Mouse (Mus musculus) neural tube, embryonic 11.5 days (tissue): ENCODE measurements around the gene Galntl5. TPM values are rescaled to one million over a fixed set of nuclear protein-coding genes. Genes with fewer than 3 reads are reported as not detected.

Experiments
- ATAC-seq: fragments of 200-750 bp; cut with Nextera tagmentation; 2 replicates; pipeline ENCODE4 v1.8.0; 2017; ENCODE audit warnings: moderate number of reproducible peaks, mild to moderate bottlenecking, moderate TSS enrichment, moderate library complexity; ENCODE audit not compliant: insufficient read depth, low FRiP score, low TSS enrichment
- DNase-seq: peaks from one replicate; pipeline ENCODE4 v3.0.0-alpha.2; 2015; ENCODE audit warnings: low spot score
- H3K27ac ChIP-seq: fragments of 300-500 bp; sonication (generic); 2 replicates; pipeline ENCODE4 v1.5.1; 2014; ENCODE audit warnings: low read depth, mild to moderate bottlenecking, low read length
- H3K27me3 ChIP-seq: fragments of 300-500 bp; sonication (generic); 2 replicates; pipeline ENCODE4 v1.6.1; 2014; ENCODE audit warnings: mild to moderate bottlenecking, low read length, mixed read lengths; ENCODE audit not compliant: control insufficient read depth, insufficient read depth
- H3K36me3 ChIP-seq: fragments of 300-500 bp; sonication (generic); 2 replicates; pipeline ENCODE4 v1.6.1; 2014; ENCODE audit warnings: mild to moderate bottlenecking, low read length, moderate library complexity, mixed read lengths; ENCODE audit not compliant: control insufficient read depth, insufficient read depth
- H3K4me1 ChIP-seq: fragments of 300-500 bp; sonication (generic); 2 replicates; pipeline ENCODE4 v1.6.1; 2014; ENCODE audit warnings: low read length, mixed read lengths; ENCODE audit not compliant: control insufficient read depth, insufficient read depth
- H3K4me2 ChIP-seq: fragments of 300-500 bp; sonication (generic); 2 replicates; pipeline ENCODE4 v1.6.1; 2014; ENCODE audit warnings: low read depth, mild to moderate bottlenecking, moderate library complexity
- H3K4me3 ChIP-seq: fragments of 300-500 bp; sonication (generic); 2 replicates; pipeline ENCODE4 v1.5.1; 2014; ENCODE audit warnings: low read depth, low read length
- H3K9ac ChIP-seq: fragments of 300-500 bp; sonication (generic); 2 replicates; pipeline ENCODE4 v1.6.1; 2014; ENCODE audit warnings: mild to moderate bottlenecking, low read length
- H3K9me3 ChIP-seq: fragments of 300-500 bp; sonication (generic); 2 replicates; pipeline ENCODE4 v1.6.1; 2016; ENCODE audit warnings: low read length; ENCODE audit not compliant: control insufficient read depth
- WGBS: fragments of 180-500 bp; shearing (Covaris S2); extraction: QIAGEN DNeasy Blood & Tissue Kit; methylation state at CpG from one replicate; pipeline ENCODE4 v1.1.7; 2014; 5-methylcytosine and 5-hydroxymethylcytosine counted together
- polyA plus RNA-seq: library from polyadenylated mRNA; unstranded; fragments of >200 nt; fragmentation: Nextera tagmentation; extraction: Ambion mirVana; gene quantifications from 2 replicates; pipeline ENCODE4 v1.2.1, GENCODE M21; 2014

Galntl5 gene
- polyA plus RNA-seq = not detected in 2 replicates

GRCm38 (mm10) chr5:25181004-25181531 lies at the start of gene Galntl5:
Galntl5 (plus strand) TSS chr5:25181460.
- H3K9me3 ChIP-seq = no peaks in the 10 kb centered on the region
- no peak within 1 kb of the TSS for H3K27ac ChIP-seq
- H3K36me3 ChIP-seq = no peaks in the 10 kb centered on the region
- H3K4me1 ChIP-seq = no peaks in the 10 kb centered on the region
- DNase-seq (no peak), ATAC-seq (no peak)
- 86% methylated on average over 1 of the region's 1 CpGs for WGBS
- no peak within 1 kb of the TSS for H3K9ac ChIP-seq
- H3K27me3 ChIP-seq = no peaks in the 10 kb centered on the region
- no peak within 1 kb of the TSS for H3K4me2 ChIP-seq
- H3K4me3 ChIP-seq = no peak within 1 kb of the TSS

- H3K9ac ChIP-seq = no peak overlapping the region
- H3K36me3 ChIP-seq = no peaks in the 10 kb centered on the region
- WGBS = 78% methylated on average over 7 of the region's 7 CpGs
- ATAC-seq = no peak
- no peaks in the 10 kb centered on the region for H3K9me3 ChIP-seq
- no peak for DNase-seq
- no peaks in the 10 kb centered on the region for H3K27me3 ChIP-seq
- no peak overlapping the region for H3K4me3 ChIP-seq
- H3K4me2 ChIP-seq = no peak overlapping the region
- H3K27ac ChIP-seq = no peak overlapping the region
- H3K4me1 ChIP-seq = no peaks in the 10 kb centered on the region
Measured at GRCm38 (mm10) chr5:25146705-25147104, 34.6 kb upstream of the Galntl5 start.

- H3K9ac ChIP-seq = no peak overlapping the region
- H3K9me3 ChIP-seq = no peaks in the 10 kb centered on the region
- DNase-seq = no peak
- no peak overlapping the region for H3K27ac ChIP-seq
- H3K27me3 ChIP-seq = no peaks in the 10 kb centered on the region
- H3K4me3 ChIP-seq = no peak overlapping the region
- H3K4me1 ChIP-seq = no peaks in the 10 kb centered on the region
- H3K36me3 ChIP-seq = no peaks in the 10 kb centered on the region
- H3K4me2 ChIP-seq = no peak overlapping the region
- no peak for ATAC-seq
- 85% methylated on average over 2 of the region's 2 CpGs for WGBS
Measured at GRCm38 (mm10) chr5:25149331-25149965, 31.8 kb upstream of the Galntl5 start.

GRCm38 (mm10) chr5:25153491-25153890 lies 27.8 kb upstream of the Galntl5 start:
- H3K9ac ChIP-seq = no peak overlapping the region
- no peak overlapping the region for H3K4me2 ChIP-seq
- H3K4me1 ChIP-seq = no peaks in the 10 kb centered on the region
- no peaks in the 10 kb centered on the region for H3K9me3 ChIP-seq
- no peak for DNase-seq
- no peak overlapping the region for H3K27ac ChIP-seq
- H3K27me3 ChIP-seq = no peaks in the 10 kb centered on the region
- H3K36me3 ChIP-seq = no peaks in the 10 kb centered on the region
- 85% methylated on average over 2 of the region's 2 CpGs for WGBS
- no peak for ATAC-seq
- no peak overlapping the region for H3K4me3 ChIP-seq

GRCm38 (mm10) chr5:25153996-25154395 lies 27.3 kb upstream of the Galntl5 start:
- ATAC-seq (no peak), DNase-seq (no peak)
- Histone ChIP-seq H3K9me3 (no peaks in the 10 kb centered on the region), H3K4me3 (no peak overlapping the region), H3K27me3 (no peaks in the 10 kb centered on the region), H3K36me3 (no peaks in the 10 kb centered on the region), H3K27ac (no peak overlapping the region), H3K9ac (no peak overlapping the region), H3K4me1 (no peaks in the 10 kb centered on the region), H3K4me2 (no peak overlapping the region)
- WGBS = 77% methylated on average over 3 of the region's 3 CpGs

GRCm38 (mm10) chr5:25154823-25155222 lies 26.4 kb upstream of the Galntl5 start:
- H3K4me1 ChIP-seq = no peaks in the 10 kb centered on the region
- H3K4me3 ChIP-seq = no peak overlapping the region
- no peak overlapping the region for H3K27ac ChIP-seq
- no peaks in the 10 kb centered on the region for H3K27me3 ChIP-seq
- H3K9ac ChIP-seq = no peak overlapping the region
- no peak for DNase-seq
- no peak for ATAC-seq
- H3K36me3 ChIP-seq = no peaks in the 10 kb centered on the region
- no peak overlapping the region for H3K4me2 ChIP-seq
- WGBS = 90% methylated on average over 4 of the region's 4 CpGs
- H3K9me3 ChIP-seq = no peaks in the 10 kb centered on the region

- ATAC-seq (no peak), DNase-seq (no peak)
- no peaks in the 10 kb centered on the region for H3K36me3 ChIP-seq
- H3K9ac ChIP-seq = no peak overlapping the region
- H3K4me3 ChIP-seq = no peak overlapping the region
- H3K27me3 ChIP-seq = no peaks in the 10 kb centered on the region
- H3K4me1 ChIP-seq = no peaks in the 10 kb centered on the region
- no peaks in the 10 kb centered on the region for H3K9me3 ChIP-seq
- 83% methylated on average over 3 of the region's 3 CpGs for WGBS
- no peak overlapping the region for H3K4me2 ChIP-seq
- H3K27ac ChIP-seq = no peak overlapping the region
Measured at GRCm38 (mm10) chr5:25155351-25155750, 25.9 kb upstream of the Galntl5 start.

- no peak overlapping the region for H3K4me3 ChIP-seq
- no peak overlapping the region for H3K4me2 ChIP-seq
- no peaks in the 10 kb centered on the region for H3K9me3 ChIP-seq
- no peaks in the 10 kb centered on the region for H3K27me3 ChIP-seq
- no peak overlapping the region for H3K27ac ChIP-seq
- no peaks in the 10 kb centered on the region for H3K4me1 ChIP-seq
- ATAC-seq (no peak), DNase-seq (no peak)
- H3K9ac ChIP-seq = no peak overlapping the region
- WGBS = 38% methylated on average over 4 of the region's 4 CpGs
- no peaks in the 10 kb centered on the region for H3K36me3 ChIP-seq
Measured at GRCm38 (mm10) chr5:25157136-25157535, 24.1 kb upstream of the Galntl5 start.

GRCm38 (mm10) chr5:25160515-25160914 lies 20.7 kb upstream of the Galntl5 start:
- H3K9ac ChIP-seq = no peak overlapping the region
- H3K4me2 ChIP-seq = no peak overlapping the region
- no peak overlapping the region for H3K27ac ChIP-seq
- H3K27me3 ChIP-seq = no peaks in the 10 kb centered on the region
- WGBS = 55% methylated on average over 11 of the region's 11 CpGs
- no peaks in the 10 kb centered on the region for H3K9me3 ChIP-seq
- no peaks in the 10 kb centered on the region for H3K4me1 ChIP-seq
- peak; percentile 68 for ATAC-seq
- peak; percentile 23 for DNase-seq
- no peak overlapping the region for H3K4me3 ChIP-seq
- H3K36me3 ChIP-seq = no peaks in the 10 kb centered on the region
